Mouse (Mus musculus) left cerebral cortex, postnatal 25 days (tissue): Measurements from ENCODE around the gene Dzip3. TPM values are rescaled to one million over a fixed set of nuclear protein-coding genes. Genes with fewer than 3 reads are reported as not detected.
A peak's percentile ranks its signal among the peaks of the same experiment; 100 is the strongest.

Experiments
- DNase-seq, 2 experiments: peaks; one replicate each; pipeline ENCODE4 v3.0.0; 2022; ENCODE audit warnings: low spot score in 2 of 2, mixed read lengths in 1 of 2
- intact Hi-C: fragments of 180-260 bp; cut with DNase I; formaldehyde crosslinking; loops from one replicate; pipeline ENCODE4 v1.15.1; 2025
- total RNA-seq, 2 experiments: library from RNA; stranded (reverse); gene quantifications; 2 replicates each; pipeline ENCODE4 v1.2.3; 2021

The Dzip3 gene
- 10 to 100 TPM; 79.8 to 82.3 TPM for total RNA-seq

- peak; percentile 89 to 92 for DNase-seq
- intact Hi-C loops: no loop called here
Measured at GRCm38 (mm10) chr16:48993559-48994342, at the start of gene Dzip3, which contains the start of gene Cip2a. Gene Dzip3 (minus strand): TSS chr16:48994165. Gene Cip2a (plus strand): TSS chr16:48994185.

GRCm38 (mm10) chr16:49040554-49041221 lies 46.7 kb upstream of the Dzip3 start:
- peak in 1 of 2 experiments; percentile 33 for DNase-seq
- intact Hi-C loops: no loop called here

GRCm38 (mm10) chr16:49037771-49038170 lies 43.8 kb upstream of the Dzip3 start:
- intact Hi-C loops: no loop called here
- DNase-seq: peak in 1 of 2 experiments; percentile 77

- intact Hi-C loops: no loop called here
Measured at GRCm38 (mm10) chr16:49035852-49036251, 41.9 kb upstream of the Dzip3 start.

GRCm38 (mm10) chr16:49016620-49017332 lies 22.8 kb upstream of the Dzip3 start:
- intact Hi-C loops: loop anchor here (10.0 kb wide), 1 partner anchor 148 kb away; no protein-coding TSS in a partner anchor
- peak in 1 of 2 experiments; percentile 64 for DNase-seq

More at GRCm38 (mm10) chr16:49035852-49036251, 41.9 kb upstream of the Dzip3 start:
- no peak for DNase-seq

- peak; percentile 23 to 61 for DNase-seq
- intact Hi-C loops: no loop called here
Measured at GRCm38 (mm10) chr16:49004151-49004550, 10.2 kb upstream of the Dzip3 start.

GRCm38 (mm10) chr16:48994343-48994693 lies 353 bp upstream of the Dzip3 start:
- no peak for DNase-seq
- intact Hi-C loops: no loop called here

- intact Hi-C loops: no loop called here
- no peak for DNase-seq
Measured at GRCm38 (mm10) chr16:48993231-48993558, 770 bp downstream of the Dzip3 start.

GRCm38 (mm10) chr16:48992437-48993230 lies 1.3 kb downstream of the Dzip3 start:
- peak; percentile 14 to 42 for DNase-seq
- intact Hi-C loops: no loop called here

- intact Hi-C loops: no loop called here
- no peak for DNase-seq
Measured at GRCm38 (mm10) chr16:48989700-48990099, 4.3 kb downstream of the Dzip3 start.

- intact Hi-C loops: no loop called here
Measured at GRCm38 (mm10) chr16:48985034-48985627, 8.8 kb downstream of the Dzip3 start.

GRCm38 (mm10) chr16:48979965-48980364 lies 14.0 kb downstream of the Dzip3 start:
- intact Hi-C loops: no loop called here
- DNase-seq: no peak

More at GRCm38 (mm10) chr16:48985034-48985627, 8.8 kb downstream of the Dzip3 start:
- no peak for DNase-seq

GRCm38 (mm10) chr16:48973548-48973947 lies 20.4 kb downstream of the Dzip3 start:
- intact Hi-C loops: no loop called here
- DNase-seq: no peak

GRCm38 (mm10) chr16:48972996-48973395 lies 21.0 kb downstream of the Dzip3 start:
- no peak for DNase-seq
- intact Hi-C loops: no loop called here

GRCm38 (mm10) chr16:48941805-48942204 lies 52.2 kb downstream of the Dzip3 start:
- intact Hi-C loops: no loop called here
- DNase-seq: no peak

GRCm38 (mm10) chr16:48923724-48924123 lies 70.2 kb downstream of the Dzip3 start:
- DNase-seq: no peak
- intact Hi-C loops: no loop called here

GRCm38 (mm10) chr16:48913206-48913605 lies 80.8 kb downstream of the Dzip3 start:
- intact Hi-C loops: no loop called here
- DNase-seq: no peak

- intact Hi-C loops: no loop called here
- no peak for DNase-seq
Measured at GRCm38 (mm10) chr16:48911184-48911583, 82.8 kb downstream of the Dzip3 start.

- intact Hi-C loops: no loop called here
- no peak for DNase-seq
Measured at GRCm38 (mm10) chr16:48899868-48900267, 94.1 kb downstream of the Dzip3 start.
